Mouse (Mus musculus): ENCODE results near the gene Emg1.

DNA sequence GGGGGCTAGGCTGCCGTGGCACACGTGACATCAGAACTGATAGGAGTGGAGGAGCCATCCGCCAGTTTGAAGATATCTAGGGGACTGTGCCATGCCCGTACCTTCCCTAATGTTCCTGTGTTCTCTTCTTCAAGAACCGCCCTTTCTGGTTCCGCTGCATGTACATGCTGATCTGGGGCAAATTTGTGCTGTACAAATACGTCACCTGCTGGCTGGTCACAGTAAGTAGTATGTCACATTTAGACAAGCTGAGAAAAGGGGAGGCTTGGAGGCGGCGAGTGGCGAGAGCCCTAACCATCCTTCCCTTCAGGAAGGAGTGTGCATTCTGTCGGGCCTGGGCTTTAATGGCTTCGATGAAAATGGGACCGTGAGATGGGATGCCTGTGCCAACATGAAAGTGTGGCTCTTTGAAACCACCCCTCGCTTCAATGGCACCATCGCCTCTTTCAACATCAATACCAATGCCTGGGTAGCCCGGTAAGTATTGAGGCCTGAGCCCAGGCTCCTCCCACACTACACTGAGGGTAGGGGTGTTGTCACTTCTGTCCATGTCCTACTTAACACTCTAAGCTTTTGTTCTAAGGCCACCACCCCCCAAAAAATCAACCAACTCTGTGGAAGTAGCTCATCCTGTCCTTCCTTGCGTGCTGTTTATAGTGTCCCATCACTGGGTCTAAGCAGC, 9.7 kb downstream of the Emg1 start:
- TF ChIP-seq MAFK (IDR thresholded peaks at IDR 0.05; ENCODE audit: insufficient read depth, low read depth, low read length) (no peak), ZNF384 (IDR thresholded peaks at IDR 0.05; ENCODE audit: low read depth, low read length) (no peak), ZC3H11A (IDR thresholded peaks at IDR 0.05; ENCODE audit: borderline replicate concordance, low read depth, low read length) (no peak), CHD2 (IDR thresholded peaks at IDR 0.05; ENCODE audit: low read depth, low read length) (no peak)

All from ES-E14 (cell line).